Mouse (Mus musculus) central nervous system, embryonic 11.5 days (tissue): ENCODE results near the gene Npas2. TPM values are rescaled to one million over a fixed set of nuclear protein-coding genes. Genes with fewer than 3 reads are reported as not detected.

Source experiments
- polyA plus RNA-seq: library from polyadenylated mRNA; depleted of rRNA; stranded (reverse); fragments of >200 nt; gene quantifications from 2 replicates; pipeline ENCODE4 v1.2.3, GENCODE M21; 2012; rRNA removed

Gene Npas2
- polyA plus RNA-seq, result 0.05 and 0.16 TPM in 2 replicates

DNA sequence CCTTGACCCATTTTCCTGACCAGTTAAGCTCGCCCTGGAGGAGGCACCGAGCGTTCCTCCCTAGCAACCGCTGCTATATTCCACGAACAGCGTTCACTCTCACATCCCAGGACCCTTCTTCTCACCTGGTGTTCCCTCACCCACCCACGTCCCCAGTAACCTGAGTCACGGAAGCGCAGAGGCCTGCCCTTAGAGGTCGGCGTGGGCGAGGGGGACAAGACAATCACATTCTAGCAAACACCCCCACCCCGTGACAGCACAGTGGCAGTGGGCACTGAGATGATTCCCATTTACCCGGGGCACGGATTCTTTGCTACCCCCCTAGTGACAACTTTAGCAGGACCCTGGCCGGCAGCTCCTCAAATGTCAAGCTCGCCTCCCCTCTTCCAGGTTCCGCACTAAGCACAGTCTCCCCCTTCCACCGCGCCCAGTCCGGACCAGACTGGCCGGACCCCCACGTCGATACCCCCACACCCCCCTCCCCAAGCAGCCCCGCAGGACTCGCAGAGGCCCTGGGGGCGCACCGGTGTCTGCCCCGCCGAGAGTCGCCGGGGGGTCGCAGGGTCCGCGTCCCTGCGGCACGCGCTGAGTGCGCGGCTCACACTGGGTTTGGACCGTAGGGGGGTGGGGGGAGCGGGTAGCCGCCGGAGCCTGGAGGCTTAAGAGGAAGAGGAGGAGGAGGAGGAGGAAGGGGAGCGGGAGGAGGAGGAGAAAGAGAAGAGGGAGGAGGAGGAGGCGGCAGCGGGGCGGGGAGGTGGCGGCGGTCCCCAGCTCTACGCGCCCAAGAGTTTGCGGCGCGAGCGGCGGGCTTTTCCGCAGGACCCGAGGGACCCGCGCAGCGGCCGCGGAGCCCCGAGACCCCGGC, at the start of gene Npas2:
TSS of gene Npas2 (plus strand) at position 735 of the 865 bp plus-strand sequence.

DNA sequence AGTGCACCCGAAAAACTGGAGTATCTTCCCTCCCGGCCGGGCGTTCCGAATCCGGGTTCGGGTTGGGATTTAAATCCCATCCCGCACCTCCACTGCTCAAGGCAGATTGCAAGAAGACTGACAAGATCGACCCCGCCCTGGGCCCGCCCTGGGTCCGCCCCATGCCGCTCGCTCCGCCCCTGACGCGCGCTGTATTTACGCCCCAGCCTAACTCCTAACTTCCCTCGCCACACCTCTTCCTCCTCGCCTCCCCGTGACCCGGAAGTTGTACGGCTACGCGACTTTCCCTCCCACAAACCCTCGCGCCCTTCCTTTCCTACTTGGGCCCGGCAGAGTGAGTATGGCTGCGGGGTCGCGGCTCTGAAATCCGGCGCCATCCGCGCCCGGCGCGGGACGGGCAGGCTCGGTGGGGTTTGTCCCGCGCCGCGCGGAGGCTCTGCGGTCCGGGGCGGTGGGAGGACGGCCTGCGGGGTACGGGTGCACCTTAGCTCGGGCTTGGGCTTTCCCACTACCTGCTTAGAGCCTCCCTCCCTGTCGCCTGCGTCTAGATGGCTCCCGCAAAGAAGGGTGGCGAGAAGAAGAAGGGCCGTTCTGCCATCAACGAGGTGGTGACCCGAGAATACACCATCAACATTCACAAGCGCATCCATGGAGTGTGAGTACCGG, 174.2 kb downstream of the Npas2 start, which contains the start of gene Rpl31:
TSS of gene Rpl31 (plus strand) at position 242 of the 666 bp plus-strand sequence.

Other genes starting within 250 kb of the Npas2 start
- 89.7 and 269 TPM in 2 replicates for gene Pdcl3, start 208.1 kb upstream of the Npas2 start, polyA plus RNA-seq
- gene Rpl31, start 174.1 kb downstream of the Npas2 start, polyA plus RNA-seq, result 1,410 and 2,645 TPM in 2 replicates